Mouse (Mus musculus): ENCODE measurements around the gene Cnn3. TPM values are rescaled to one million over a fixed set of nuclear protein-coding genes. Genes with fewer than 3 reads are reported as not detected.

Gene Cnn3
- total RNA-seq, 1 experiment from 2014 or later, result 267 TPM

GRCm38 (mm10) chr3:121485201-121485600 is 58.9 kb downstream of the Cnn3 start:
- DNase-seq, result no peak

GRCm38 (mm10) chr3:121489462-121490118 is 63.3 kb downstream of the Cnn3 start:
- DNase-seq, result no peak

GRCm38 (mm10) chr3:121490941-121491340 is 64.6 kb downstream of the Cnn3 start:
- DNase-seq, result peak; percentile 67

GRCm38 (mm10) chr3:121492026-121492425 is 65.7 kb downstream of the Cnn3 start:
- DNase-seq, result no peak

- DNase-seq, result peak; percentile 24
Observed at GRCm38 (mm10) chr3:121493997-121494421, 67.7 kb downstream of the Cnn3 start.

- DNase-seq, result peak; percentile 91
Observed at GRCm38 (mm10) chr3:121500225-121500624, 73.9 kb downstream of the Cnn3 start.

- no peak for DNase-seq
Observed at GRCm38 (mm10) chr3:121500734-121501133, 74.4 kb downstream of the Cnn3 start.

GRCm38 (mm10) chr3:121504927-121505487 is 78.7 kb downstream of the Cnn3 start:
- no peak for DNase-seq

- no peak for DNase-seq
Observed at GRCm38 (mm10) chr3:121506175-121506574, 79.9 kb downstream of the Cnn3 start.

GRCm38 (mm10) chr3:121506756-121507155 is 80.5 kb downstream of the Cnn3 start:
- DNase-seq, result no peak

- DNase-seq, result no peak
Observed at GRCm38 (mm10) chr3:121507678-121508077, 81.4 kb downstream of the Cnn3 start.

Other genes starting within 250 kb of the Cnn3 start
- 24.9 and 35.0 TPM in 2 replicates for gene Tmem56, start 143.4 kb upstream of the Cnn3 start, total RNA-seq (2021)
- gene Alg14, start 134.7 kb upstream of the Cnn3 start, total RNA-seq (2021), result 37.2 and 37.9 TPM in 2 replicates
- gene Slc44a3, start 105.9 kb downstream of the Cnn3 start, total RNA-seq (2021), result 14.6 TPM in 2 replicates
- gene 4930432M17Rik, start 244.3 kb downstream of the Cnn3 start, total RNA-seq (2021), result not detected in 2 replicates